Mouse (Mus musculus) thymus, adult 2 months (tissue): Measurements from ENCODE around the gene Gm10639.

ENCODE experiments used
- CTCF ChIP-seq: fragments of 200-500 bp; IDR thresholded peaks from 2 replicates; pipeline ENCODE4 v1.5.1; 2012; ENCODE audit warnings: mild to moderate bottlenecking, control low read depth, low read length, moderate library complexity, borderline replicate concordance; ENCODE audit not compliant: control insufficient read depth, poor library complexity, insufficient read depth; ENCODE audit errors: extremely low read depth
- POLR2A ChIP-seq: fragments of 200-500 bp; IDR thresholded peaks from 2 replicates; pipeline ENCODE4 v1.6.1; 2012; ENCODE audit warnings: mild to moderate bottlenecking, low read length, control low read depth, moderate library complexity; ENCODE audit not compliant: control insufficient read depth, poor library complexity, insufficient read depth; ENCODE audit errors: extremely low read depth

DNA sequence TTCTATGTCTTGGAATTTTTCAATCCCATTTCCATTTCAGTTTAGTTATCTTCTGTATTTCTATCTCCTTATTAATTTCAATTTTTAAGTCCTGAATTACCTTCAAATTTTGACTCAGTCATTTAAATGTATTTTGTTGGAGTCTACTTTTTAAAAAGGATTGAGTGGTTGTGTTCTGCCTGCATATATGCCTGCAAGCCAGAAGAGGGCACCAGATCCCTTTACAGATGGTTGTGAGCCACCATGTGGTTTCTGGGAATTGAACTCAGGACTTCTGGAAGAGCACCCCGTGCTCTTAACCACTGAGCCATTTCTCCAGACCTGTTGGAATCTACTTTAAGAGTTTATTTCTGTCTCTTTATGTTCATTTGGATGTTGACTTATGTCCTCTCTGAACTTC lies 29.8 kb downstream of the Gm10639 start:
- no peak for TF ChIP-seq CTCF
- TF ChIP-seq POLR2A = no peak
